Mouse (Mus musculus) cerebellum, postnatal 4 days (tissue): ENCODE data around the gene Tex9.
A peak's percentile ranks its signal among the peaks of the same experiment; 100 is the strongest.
"Not testable (repeated sequence)": the region's sequence is repeated elsewhere in the genome, so short reads cannot be mapped to it uniquely, and the experiment has no call there.

Experiments
- DNase-seq, 2 experiments: peaks; one replicate each; pipeline ENCODE4 v3.0.0; 2022; ENCODE audit warnings: low spot score in 2 of 2, mixed read lengths in 1 of 2

Tex9 gene

DNA sequence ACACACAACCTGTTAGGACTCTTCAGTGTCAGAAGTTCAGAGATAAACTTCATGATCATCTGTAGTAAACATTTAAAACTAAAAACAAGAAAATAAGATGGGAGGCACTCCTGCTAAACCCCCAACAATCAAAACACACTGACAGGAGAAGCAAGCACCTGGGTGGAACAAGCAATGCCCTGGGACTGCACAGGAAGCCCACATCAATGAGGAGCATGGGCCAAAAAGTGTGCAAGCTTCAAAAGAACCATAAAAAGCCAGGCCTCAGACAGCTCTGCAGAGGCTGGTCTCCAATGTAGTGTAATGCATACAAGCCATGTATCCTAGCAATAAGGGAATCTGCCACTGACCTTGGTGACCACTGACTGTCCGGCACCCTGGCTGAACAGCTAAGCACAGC is 12.7 kb downstream of the Tex9 start:
- no peak for DNase-seq

DNA sequence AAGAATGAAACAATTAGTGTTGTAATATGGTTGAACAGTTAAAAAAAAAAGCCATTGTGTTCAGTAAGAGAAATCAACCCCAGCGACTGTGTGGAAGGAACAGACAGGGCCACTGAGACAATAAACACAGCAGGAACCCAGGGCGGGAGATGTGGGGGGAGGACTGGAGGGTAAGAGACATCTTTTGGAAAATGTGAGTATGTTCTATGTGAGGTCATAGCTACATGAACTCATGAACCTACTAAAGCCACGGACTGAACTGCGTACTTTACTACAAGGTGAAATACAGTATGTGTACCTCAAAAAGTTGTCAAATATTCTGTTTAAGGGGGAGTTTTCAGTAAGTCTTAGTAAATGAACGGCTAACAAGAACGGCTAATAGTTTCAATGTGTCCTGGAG is 14.7 kb downstream of the Tex9 start:
- no peak for DNase-seq

DNA sequence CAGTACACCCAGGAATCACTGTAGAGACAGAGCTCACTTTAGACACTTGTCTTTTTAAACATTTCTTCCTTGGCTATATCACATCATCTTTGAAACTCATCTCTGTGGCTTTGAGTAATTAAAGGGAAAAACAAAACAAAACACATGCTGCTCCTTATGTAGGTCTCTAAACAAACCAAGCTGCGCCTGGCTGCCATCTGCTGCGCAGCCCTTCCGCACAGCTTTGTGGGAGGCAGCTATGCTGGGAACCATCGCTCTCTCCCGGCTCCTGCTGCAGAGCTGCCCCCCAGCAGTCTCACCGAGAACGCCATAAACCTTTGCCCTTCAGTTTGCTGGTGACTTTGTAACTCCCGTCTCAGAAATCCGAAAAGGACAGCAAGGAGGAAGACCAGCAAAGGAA is 16.5 kb downstream of the Tex9 start:
- DNase-seq: no peak

DNA sequence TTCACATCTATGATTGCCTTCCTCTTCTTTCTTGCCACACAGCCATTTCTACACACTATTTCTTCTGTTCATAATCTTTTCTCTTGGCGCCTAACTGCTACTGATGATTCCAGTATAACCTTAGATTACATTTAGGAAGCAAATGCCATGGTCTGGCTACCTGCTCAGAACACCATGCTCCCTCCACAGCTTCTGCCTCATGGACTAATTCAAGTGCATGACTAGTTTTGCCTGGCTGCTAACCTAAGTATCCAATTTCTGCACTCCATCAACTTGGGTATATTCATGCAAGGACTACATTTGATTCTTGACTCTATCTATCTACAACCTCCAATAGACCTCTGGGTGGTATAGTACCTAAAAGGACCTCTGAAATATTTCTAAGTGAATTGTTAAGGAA is 22.2 kb downstream of the Tex9 start:
- DNase-seq: no peak

DNA sequence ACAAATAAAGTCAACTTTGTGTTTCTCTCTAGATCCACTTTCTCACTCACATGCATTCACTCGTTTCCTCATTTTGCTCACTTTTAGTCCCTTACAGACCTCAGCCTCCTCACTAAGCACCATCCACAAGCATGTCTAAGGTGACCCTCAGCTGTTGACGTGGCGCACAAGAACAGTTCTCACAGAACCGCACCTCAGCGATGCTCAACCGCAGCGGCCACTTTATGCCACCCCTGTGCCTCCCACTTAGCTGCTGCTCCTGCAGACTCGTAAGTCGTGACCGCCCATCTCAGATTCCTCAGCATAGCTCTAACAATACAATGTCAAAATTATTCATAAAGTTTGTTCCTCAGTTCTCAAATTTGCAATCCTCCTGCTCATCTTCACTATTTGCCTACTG is 23.4 kb downstream of the Tex9 start:
- DNase-seq: no peak

DNA sequence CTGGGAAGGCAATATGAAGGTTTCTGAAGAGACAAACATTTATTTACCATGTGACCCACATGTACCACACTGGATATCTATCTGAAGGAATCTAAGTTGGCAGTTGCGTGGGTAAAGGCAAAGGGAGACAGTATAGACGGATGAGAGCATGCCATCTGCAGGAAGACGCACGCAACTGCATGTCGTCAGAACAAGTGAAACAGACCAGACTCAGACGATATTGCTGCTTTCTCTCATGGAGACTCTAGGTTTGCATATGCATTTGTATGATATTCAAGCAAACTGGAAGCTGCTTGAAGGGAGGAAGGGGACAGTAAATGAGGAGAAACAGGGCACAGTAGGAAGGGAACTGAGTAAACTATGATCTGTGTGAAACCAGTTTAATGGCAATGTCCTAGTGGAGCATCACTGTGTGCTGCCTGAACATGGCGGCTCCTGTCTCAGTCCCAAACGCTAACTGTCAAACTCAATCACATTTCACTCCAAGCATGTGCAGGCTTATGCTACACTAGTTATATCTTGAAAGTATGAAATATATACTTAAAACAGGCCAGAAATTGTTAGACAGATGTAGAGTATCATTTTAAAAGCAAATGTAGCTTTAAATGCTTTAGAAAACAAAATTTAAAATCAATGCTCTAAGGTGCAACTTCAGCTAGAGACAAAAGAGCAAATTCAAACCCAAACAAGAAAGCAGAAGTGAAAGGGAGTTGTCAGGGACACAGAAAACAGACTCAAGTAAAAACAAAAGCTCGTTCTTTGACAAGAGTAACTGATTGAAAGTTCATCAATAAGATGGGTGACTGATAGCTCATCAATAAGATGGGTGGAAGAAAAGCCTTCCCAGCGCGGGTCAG is 24.2 kb downstream of the Tex9 start:
- DNase-seq: no peak

DNA sequence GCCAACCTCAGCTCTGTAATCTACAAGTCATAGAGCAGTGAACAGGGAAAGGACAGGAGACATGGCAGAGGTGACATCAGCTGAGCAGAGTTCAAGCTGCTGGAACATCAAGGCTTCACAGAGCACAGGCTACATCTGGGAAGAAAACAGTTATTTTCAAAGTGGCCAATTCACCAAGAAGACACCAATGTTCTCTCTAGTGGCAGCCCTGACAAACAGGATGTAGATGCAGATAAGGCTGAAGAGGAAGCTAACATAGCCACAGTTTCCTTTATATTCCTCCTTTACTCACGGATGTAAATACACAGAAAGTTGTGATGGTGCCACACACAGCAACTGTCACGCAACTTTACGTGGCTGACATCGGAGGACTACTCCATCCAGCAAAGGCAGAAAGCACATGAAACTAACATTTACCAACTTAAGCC is 26.2 kb downstream of the Tex9 start:
- no peak for DNase-seq

DNA sequence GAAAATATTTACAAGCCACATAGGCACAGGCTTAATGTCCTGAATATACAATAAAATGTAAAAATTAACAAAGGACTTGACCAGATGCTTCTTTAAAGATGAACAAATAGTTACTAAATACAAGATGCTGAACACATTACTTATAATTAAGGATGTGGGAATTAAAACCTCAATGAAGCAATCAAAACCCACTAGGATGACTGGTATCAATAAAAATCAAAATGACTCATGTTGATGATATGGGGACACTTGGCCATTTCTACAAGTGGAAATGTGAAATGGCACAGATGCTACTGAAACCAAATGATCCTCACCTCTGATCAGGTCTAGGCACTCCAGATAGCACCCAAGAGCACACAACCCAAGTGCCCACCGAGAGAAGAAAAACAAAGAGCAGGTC is 27.2 kb downstream of the Tex9 start:
- no peak for DNase-seq

DNA sequence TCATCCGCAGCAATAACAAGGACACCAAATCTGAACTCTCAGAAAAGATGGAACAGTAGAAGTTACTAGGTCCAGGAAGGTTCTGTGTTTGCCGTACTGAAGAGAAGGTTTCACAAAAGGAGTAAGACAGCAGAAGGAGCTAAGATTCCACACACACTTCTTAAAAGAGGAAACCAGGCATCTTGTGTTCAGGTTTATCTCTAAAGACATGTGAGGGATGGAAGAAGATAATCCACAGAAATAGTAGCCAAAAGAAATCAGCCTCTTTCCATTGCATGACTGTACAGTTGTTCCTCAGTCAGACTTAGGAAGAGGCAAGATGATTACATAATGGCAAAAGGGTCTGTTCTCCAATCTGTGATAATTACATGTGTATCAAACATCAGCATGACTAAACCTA is 29.6 kb downstream of the Tex9 start:
- DNase-seq: no peak

DNA sequence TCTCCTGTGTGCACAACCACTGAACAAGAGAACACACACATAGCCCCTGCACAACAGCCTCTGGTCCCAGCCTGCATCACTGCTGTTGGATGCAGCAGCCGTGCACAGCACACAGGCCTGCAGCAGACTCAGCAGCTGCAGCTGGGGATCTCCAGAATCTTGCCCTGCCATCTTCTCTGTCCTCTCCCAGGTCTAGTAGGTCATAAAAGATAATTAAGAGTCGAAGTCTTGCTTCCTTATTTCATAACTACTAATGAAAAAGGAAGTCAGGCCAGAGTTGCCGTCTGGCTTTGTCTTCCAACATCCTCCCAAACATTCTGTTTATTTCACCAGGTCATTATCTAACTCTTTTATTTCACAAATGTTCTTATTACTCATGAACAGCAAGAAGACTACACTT is 31.2 kb downstream of the Tex9 start:
- DNase-seq: no peak

DNA sequence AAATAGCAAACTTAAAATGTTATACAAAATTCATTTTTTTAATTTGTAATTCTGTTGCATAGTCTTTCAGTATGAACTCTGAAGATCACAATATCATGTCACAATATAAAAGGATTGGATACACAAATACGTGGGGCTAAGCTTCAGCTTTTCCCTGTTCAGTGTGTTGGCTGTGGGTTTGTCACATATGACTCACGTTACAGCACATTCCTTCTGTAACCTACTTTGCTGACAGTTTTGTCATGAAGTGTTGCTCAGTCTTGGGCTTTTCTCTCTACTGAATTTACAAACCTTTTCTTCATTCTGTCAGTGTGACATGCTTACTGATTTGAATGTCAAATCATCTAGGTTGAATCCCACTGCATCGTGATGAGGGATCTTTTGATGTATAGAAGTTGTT is 32.3 kb downstream of the Tex9 start:
- DNase-seq: no peak

DNA sequence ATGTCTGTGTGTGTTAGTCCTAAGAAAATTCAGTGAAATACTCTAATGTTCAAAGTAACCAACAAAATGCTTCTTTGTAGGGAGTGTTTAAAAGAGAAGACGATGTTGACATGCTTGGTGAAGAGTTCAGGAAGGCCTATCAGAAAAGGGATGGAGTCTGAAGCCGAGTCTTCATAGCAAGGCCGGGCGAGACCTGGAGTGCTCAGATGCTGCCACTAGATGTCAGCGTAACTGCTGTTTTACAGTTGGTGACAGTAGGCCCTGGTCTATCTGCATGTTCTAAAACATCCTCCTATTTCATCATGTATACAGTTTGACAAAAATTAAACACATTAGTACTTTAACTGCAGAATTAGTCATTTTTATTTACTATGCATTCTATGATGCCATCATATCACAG is 33.8 kb downstream of the Tex9 start:
- peak; percentile 51 to 69 for DNase-seq

DNA sequence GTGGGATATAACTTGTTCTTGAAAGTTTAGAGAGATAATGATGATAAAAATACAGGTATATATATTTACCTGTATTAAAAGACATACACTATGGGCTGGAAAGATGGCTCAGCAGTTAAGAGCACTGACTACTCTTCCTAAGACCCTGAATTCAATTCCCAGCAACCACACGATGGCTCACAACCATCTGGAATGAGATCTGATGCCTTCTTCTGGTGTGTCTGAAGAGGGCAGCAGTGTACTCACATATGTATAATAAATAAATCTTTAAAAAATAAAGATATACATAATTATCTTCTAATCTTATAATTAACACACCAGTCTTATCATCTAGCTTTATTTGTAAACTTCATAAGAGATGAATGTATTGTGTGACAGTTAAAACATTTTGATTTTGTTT is 35.6 kb downstream of the Tex9 start:
- no peak for DNase-seq

DNA sequence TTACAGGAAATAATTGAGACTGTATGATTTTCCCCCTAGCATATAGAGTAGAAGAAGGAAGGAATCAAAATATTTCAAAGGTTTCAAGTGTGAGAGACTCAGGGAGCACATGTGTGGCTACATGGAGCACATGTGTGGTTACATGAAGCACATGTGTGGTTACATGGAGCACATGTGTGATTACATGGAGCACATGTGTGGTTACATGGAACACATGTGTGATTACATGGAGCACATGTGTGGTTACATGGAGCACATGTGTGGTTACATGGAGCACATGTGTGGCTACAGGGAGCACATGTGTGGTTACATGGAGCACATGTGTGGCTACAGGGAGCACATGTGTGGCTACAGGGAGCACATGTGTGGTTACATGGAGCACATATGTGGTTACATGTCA is 37.7 kb downstream of the Tex9 start:
- DNase-seq: not testable (repeated sequence)

DNA sequence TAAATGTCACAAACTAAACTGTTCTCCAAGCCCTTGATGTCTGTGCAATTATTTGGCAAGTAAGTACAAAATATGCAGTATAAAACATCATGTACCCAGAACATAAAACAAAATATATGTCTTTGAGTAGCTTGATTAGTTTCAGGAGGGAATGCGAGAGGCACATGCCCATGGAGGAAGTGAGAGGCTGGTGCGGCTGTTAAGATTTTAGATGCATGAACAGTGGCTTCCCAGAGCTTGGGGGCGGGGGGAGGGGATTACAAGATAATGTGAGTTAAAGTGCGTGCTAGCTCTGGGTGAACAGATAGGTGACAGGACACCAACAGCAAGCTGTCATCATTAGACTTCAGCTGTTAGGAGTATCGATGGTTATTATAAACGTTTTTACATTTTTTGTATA is 40.9 kb downstream of the Tex9 start:
- DNase-seq: no peak

DNA sequence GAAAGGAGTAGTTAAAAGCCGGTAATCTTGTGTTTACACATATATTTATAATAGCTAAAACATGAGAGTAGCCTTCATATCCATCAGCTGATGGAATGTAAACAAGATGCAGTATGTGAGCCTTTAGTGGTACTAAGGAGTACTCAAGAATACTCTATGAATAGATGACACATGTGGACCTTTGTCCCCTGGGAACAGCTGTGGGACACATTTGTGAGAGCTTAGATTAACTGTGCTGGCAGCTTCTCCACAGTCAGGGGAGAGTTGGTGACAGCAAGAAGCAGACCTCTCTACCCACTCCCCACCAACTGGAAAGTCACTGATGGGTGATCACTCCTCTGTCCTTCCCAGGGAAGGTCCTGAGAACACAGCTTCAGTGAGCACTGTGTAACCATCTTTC is 41.6 kb downstream of the Tex9 start:
- no peak for DNase-seq

DNA sequence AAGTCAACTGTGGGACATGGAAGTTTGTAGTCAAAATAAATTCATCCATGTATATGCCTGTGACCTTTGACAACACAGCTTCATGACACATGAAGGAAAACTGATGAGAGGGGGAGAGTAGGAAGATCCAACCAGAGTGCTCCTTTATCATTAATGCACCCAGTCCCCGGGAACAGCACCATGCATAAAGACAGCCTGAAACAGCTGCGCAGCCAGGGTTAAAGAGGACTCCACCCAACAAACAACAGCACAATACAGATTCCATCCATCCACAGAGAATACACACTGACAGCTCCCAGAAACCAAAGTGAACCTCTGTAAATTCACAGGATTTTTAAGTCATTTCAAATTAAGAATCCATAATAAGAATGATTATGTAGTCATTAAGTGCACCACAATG is 42.2 kb downstream of the Tex9 start:
- DNase-seq: no peak

DNA sequence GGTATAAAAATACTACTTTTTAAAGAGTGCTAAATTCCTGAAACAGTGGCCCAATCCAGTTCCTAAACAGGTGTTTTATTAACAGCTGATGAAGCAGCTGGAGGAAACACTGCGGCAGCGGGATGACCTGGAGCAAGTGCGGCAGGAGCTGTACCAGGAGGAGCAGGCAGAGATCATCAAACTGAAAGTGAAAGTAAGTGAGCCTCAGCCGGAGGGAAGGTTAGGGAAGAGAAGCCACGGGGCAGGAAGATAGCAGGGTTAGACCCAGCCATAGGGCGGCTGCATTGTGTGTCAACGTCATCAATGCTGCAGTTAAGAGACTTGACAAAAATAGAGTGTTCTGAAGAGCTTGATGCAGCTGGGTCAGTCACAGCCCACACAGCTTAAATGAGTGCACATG is 42.6 kb downstream of the Tex9 start:
- DNase-seq: no peak

DNA sequence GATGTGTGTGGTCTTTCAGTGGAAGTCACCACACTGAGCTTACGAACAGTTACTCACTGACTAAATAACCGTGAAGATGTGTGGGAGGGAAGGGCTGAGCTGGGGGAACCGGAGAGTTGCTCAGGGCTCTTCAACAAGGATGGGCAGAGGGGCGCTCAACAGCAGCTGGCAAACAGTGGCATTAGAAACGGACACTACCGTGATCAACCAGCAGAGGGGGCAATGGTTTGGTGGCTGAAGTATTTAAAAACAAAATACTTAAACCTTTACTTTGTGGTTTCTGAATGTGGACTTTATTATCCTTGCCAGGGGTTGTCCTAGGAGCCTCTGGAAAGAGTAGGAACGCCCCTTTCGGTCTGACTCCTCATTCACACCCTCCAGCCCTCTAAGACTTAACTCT is 44.0 kb downstream of the Tex9 start:
- peak; percentile 42 to 71 for DNase-seq

DNA sequence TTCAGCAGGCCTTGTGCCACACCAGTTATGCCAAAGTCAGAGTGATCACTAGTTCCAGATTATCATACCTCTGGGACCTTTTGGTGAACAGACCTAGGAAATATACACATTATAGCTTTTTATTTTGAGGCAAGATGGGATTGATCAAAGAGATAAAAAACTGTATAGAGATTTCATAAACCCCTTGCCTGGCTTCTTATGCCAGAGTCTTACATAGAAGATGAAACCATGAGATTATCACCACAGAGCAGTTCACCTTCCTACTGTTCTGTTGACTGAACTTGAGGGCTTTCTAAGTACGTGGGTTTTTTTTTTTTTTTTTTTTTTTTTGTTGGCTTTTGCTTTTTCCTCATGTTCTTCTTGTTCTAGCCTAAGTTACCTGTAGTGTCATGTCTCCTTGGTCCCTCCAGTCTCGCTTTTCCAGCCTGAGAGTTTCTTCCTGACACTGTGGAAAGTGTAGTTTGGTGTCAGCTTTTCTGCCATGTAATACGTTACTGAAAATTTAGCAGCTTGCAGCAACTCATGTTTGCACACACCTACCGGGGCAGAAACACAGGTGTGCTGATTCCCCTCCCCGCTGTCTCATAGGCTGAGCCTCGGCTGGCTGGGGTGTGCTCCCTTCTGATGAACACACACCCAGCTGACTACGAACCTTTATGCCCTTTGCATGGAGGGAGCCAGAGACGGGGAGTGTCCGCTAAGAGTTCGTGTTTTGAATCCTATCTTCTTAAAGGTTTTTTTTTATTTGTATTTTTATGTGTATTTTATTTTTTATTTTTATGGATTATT is 49.9 kb downstream of the Tex9 start:
- DNase-seq: no peak

DNA sequence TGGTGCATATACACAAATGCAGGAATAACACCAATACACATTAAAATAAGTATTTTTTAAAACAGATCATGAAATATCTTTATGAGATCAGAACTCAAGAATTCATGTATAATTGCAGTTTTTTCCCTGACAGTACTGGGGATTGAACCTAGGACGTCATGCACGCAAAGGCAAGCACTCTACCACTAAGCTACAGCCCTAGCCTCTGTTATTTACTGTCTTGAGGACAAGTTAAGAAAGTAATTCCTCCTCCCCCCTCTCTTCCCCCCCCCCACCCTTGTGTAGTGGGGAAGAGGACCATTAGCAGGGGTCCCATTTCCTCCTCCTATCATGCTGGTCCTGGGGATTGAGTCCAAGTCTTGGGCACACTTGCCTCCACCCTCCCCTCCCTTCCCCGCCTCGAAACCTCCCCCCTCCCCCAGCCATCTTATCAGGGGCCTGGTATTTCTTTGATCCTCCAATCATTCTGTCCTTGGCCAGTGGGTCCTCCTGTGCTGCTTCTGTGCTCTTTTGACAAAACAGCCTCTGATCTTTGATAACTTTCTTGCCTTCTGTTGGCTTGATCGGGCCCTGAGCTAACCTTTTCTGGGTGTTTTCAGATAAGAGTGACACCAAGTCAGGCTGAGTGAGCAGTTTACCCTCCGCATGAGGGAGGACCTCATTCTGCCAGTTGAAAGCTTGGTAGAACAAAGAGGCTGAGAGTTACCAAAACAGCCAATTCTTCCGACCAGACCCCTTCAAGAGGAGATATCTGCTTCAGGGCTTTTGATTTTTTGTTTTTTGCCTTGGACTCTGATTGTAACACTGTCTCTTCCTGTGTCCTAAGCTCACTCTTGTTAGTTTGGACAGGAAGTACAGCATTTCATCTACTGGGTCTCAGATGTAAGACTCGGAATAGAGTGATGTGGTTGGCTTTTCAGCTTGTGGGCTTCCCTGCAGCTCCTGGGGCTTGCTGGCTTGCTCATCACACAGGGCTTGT is 50.8 kb downstream of the Tex9 start:
- DNase-seq: no peak

DNA sequence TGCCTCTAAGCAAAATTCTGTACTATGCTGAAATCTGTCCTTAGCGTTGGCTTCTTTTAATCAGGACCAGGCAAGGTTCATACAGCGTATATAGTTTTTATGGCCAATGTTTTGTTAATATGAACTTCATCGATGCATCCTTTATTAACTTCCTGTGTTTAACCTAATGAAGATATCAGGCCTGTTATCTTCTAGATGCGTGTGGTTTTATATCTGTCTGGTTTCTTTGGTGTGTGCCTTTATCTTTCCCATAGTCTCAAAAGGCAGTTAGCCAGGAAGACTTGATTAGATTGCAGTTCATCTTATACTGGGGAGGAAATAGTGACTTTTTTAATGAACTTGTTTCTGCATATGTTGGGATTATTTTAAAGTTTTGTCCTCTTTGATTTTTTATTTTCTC is 51.7 kb downstream of the Tex9 start:
- no peak for DNase-seq
